Mouse (Mus musculus) limb, embryonic 14.5 days (tissue): ENCODE results near the gene Gabpb1. TPM values are rescaled to one million over a fixed set of nuclear protein-coding genes. Genes with fewer than 3 reads are reported as not detected.
A peak's percentile ranks its signal among the peaks of the same experiment; 100 is the strongest.

Experiments
- ATAC-seq: fragments of 200-750 bp; cut with Nextera tagmentation; 2 replicates; pipeline ENCODE4 v1.8.0; 2017; ENCODE audit warnings: low read depth, moderate number of reproducible peaks, moderate TSS enrichment; ENCODE audit not compliant: low FRiP score
- DNase-seq: peaks from one replicate; pipeline ENCODE4 v3.0.0-alpha.2; 2015; ENCODE audit warnings: low spot score
- H3K27ac ChIP-seq: fragments of 300-500 bp; sonication (generic); replicated peaks from 2 replicates; pipeline ENCODE4 v1.5.1; 2014; ENCODE audit warnings: low read depth, mild to moderate bottlenecking, low read length, moderate library complexity, mixed read lengths
- H3K27me3 ChIP-seq: fragments of 300-500 bp; sonication (generic); 2 replicates; pipeline ENCODE4 v1.6.1; 2014; ENCODE audit warnings: low read length, mixed read lengths; ENCODE audit not compliant: control insufficient read depth, insufficient read depth
- H3K36me3 ChIP-seq: fragments of 300-500 bp; sonication (generic); 2 replicates; pipeline ENCODE4 v1.6.1; 2014; ENCODE audit warnings: mild to moderate bottlenecking, low read length, moderate library complexity, mixed read lengths; ENCODE audit not compliant: control insufficient read depth, insufficient read depth
- H3K4me1 ChIP-seq: fragments of 300-500 bp; sonication (generic); 2 replicates; pipeline ENCODE4 v1.6.1; 2014; ENCODE audit warnings: antibody characterized with exemption, low read length, mixed read lengths; ENCODE audit not compliant: control insufficient read depth, insufficient read depth
- H3K4me2 ChIP-seq: fragments of 300-500 bp; sonication (generic); replicated peaks from 2 replicates; pipeline ENCODE4 v1.6.1; 2014; ENCODE audit warnings: low read depth, mild to moderate bottlenecking, low read length, moderate library complexity; ENCODE audit not compliant: severe bottlenecking
- H3K4me3 ChIP-seq: fragments of 300-500 bp; sonication (generic); replicated peaks from 2 replicates; pipeline ENCODE4 v1.5.1; 2014; ENCODE audit warnings: low read length
- H3K9ac ChIP-seq: fragments of 300-500 bp; sonication (generic); 2 replicates; pipeline ENCODE4 v1.6.1; 2014; ENCODE audit warnings: mild to moderate bottlenecking, low read depth, low read length, moderate library complexity; ENCODE audit not compliant: severe bottlenecking
- H3K9me3 ChIP-seq: fragments of 300-500 bp; sonication (generic); 2 replicates; pipeline ENCODE4 v1.6.1; 2016; ENCODE audit warnings: low read length; ENCODE audit not compliant: control insufficient read depth
- POLR2A ChIP-seq: fragments of 200-500 bp; IDR thresholded peaks from 2 replicates; pipeline ENCODE4 v1.8.0; 2012; ENCODE audit warnings: inconsistent platforms, mild to moderate bottlenecking, moderate library complexity, borderline replicate concordance; ENCODE audit not compliant: insufficient read depth, insufficient read length; ENCODE audit errors: extremely low read depth
- WGBS: fragments of 180-500 bp; shearing (Covaris S2); extraction: QIAGEN DNeasy Blood & Tissue Kit; methylation state at CpG from one replicate; pipeline ENCODE4 v1.1.7; 2014; 5-methylcytosine and 5-hydroxymethylcytosine counted together
- polyA plus RNA-seq, 2 experiments: library from polyadenylated mRNA; depleted of rRNA in 1 of 2; stranded (reverse) in 1 of 2; unstranded in 1 of 2; fragments of >200 nt; fragmentation: Nextera tagmentation in 1 of 2; extraction: Ambion mirVana in 1 of 2; gene quantifications; 2 replicates each; pipeline versions ENCODE4 v1.2.1 to v1.2.3; 2012 to 2014

The Gabpb1 gene
- polyA plus RNA-seq, 2 experiments, result 44.6 to 48.0 TPM

DNA sequence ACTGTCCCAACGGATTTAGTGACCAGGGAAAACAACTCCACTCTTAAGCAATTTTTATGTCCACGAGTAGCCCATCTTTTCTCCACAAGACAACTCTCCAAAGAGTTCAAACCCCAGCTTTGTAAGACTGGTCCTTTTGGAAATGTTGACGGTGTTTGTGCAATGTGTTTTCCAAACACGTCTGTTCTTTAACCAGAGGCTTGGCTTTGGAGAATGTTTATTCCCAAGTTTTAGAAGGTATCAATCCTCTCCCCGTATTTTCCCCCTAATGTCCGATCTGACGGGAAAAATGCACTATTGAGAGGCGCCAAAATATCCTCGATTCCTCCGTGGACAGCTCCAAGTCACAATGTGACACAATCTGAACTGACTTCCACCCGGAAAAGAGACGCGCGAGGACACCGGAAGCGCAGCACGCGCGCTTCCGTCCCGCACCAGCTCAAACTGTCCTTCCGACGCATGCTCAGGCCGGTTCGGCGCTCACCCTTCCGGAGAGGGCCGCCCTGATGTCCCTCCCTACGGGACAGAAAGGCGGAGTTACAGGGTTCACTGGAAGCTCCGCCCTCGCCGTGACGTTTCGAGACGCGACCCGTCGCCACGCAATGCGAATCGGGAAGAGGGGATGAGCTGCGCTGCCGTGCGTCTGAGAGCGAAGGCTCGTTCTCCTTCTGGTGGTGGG lies 30.8 kb upstream of the Gabpb1 start, which contains the start of gene Usp8:
Usp8 (plus strand) TSS at position 570 of the 679 bp plus-strand sequence.
- Histone ChIP-seq H3K9ac (peak within 1 kb of the TSS; percentile 88), H3K4me3 (peak within 1 kb of the TSS; percentile 88)

DNA sequence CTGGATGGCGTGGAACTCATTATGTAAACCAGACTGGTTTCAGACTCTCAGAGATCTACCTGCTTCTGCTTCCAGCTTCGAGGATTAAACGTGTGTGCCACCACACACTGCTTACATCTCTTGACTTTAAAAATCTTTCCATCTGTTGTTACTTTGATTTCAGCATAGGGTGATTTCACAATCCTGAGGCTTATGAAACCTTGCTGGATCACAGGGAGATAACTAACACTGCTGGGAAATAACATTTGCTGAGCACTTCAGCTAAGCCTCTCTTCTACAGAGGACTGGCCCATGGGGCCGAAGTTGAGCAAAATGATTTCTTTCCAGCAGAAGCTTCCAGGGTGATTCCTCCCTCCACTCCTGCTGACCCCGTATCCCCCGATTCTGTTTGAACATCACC lies 19.1 kb upstream of the Gabpb1 start:
- DNase-seq (no peak), ATAC-seq (no peak)
- no peaks in the 10 kb centered on the region for H3K4me1 ChIP-seq
- no peak for TF ChIP-seq POLR2A
- H3K27me3 ChIP-seq, result no peaks in the 10 kb centered on the region
- no peak overlapping the region for H3K9ac ChIP-seq
- no peak overlapping the region for H3K4me3 ChIP-seq
- WGBS, result 79% methylated on average over 6 of the region's 6 CpGs
- no peaks in the 10 kb centered on the region for H3K9me3 ChIP-seq
- H3K36me3 ChIP-seq, result no peaks in the 10 kb centered on the region
- no peak overlapping the region for H3K4me2 ChIP-seq
- H3K27ac ChIP-seq, result no peak overlapping the region

More for the DNA sequence above, 30.8 kb upstream of the Gabpb1 start, which contains the start of gene Usp8:
- no peaks in the 10 kb centered on the region for H3K36me3 ChIP-seq
- peak; percentile 85; the same call in 1 of the 2 replicates for TF ChIP-seq POLR2A
- ATAC-seq (peak; percentile 100), DNase-seq (peak; percentile 97)
- H3K27ac ChIP-seq, result peak within 1 kb of the TSS; percentile 75; the same call in 1 of the 2 replicates
- H3K4me2 ChIP-seq, result peak within 1 kb of the TSS; percentile 64
- H3K9me3 ChIP-seq, result no peaks in the 10 kb centered on the region
- H3K27me3 ChIP-seq, result no peaks in the 10 kb centered on the region
- 3% methylated on average over 46 of the region's 47 CpGs for WGBS
- peaks cover 5% of the 10 kb centered on the region; the same call in 1 of the 2 replicates for H3K4me1 ChIP-seq

GRCm38 (mm10) chr2:126691290-126691689 lies 15.2 kb upstream of the Gabpb1 start:
- ATAC-seq, result no peak
- no peaks in the 10 kb centered on the region for H3K4me1 ChIP-seq
- H3K27me3 ChIP-seq, result no peaks in the 10 kb centered on the region
- TF ChIP-seq POLR2A, result no peak
- H3K9ac ChIP-seq, result no peak overlapping the region
- H3K9me3 ChIP-seq, result no peaks in the 10 kb centered on the region
- no peak overlapping the region for H3K27ac ChIP-seq
- H3K4me3 ChIP-seq, result no peak overlapping the region
- DNase-seq, result no peak
- H3K36me3 ChIP-seq, result no peaks in the 10 kb centered on the region
- H3K4me2 ChIP-seq, result no peak overlapping the region
- WGBS, result 83% methylated on average over 3 of the region's 3 CpGs

DNA sequence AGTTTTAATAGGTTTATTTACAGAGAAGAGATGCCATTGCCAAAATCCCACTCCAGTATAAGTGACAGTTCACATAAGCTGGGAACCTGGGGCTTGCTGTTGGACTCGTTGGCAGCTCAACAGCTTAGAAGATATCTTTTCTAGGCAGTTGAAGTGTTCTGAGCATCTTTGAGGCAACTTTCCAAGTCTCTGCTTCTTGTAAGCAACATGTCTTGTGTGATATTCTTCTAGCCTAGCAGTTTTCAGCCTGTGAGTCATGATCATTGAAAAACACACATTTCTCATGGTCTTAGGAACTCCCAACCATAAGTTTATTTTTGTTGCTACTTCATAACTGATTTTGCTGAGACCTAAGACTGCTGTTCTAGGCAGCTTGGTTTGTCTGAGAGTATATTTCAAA lies 6.8 kb upstream of the Gabpb1 start:
- Histone ChIP-seq H3K27me3 (no peaks in the 10 kb centered on the region), H3K9ac (no peak overlapping the region), H3K9me3 (no peaks in the 10 kb centered on the region), H3K36me3 (peaks cover 13% of the 10 kb centered on the region; the same call in 1 of the 2 replicates), H3K27ac (no peak overlapping the region), H3K4me3 (no peak overlapping the region), H3K4me1 (no peaks in the 10 kb centered on the region), H3K4me2 (no peak overlapping the region)
- 95% methylated on average over 1 of the region's 1 CpGs for WGBS
- DNase-seq, result no peak
- TF ChIP-seq POLR2A, result no peak
- ATAC-seq, result no peak

DNA sequence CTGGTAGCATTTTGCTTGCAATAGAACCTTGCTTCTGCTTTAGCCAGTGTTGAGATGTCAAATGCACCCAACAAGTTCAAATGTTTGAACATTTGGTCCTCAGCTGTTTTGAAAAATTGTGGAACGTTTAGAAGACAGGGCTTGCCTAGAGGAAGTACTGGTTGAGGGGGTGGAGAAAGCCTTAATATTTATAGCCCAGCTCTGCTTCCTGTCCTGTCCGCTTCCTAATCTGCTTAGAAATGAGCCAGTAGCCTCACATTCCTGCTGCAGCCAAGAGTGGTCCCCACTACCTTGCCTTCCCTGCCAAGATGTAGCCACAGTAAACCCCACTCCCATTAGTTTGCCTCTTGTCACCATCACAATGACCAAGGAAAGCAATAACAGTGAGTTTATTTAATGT lies 6.2 kb upstream of the Gabpb1 start:
- Histone ChIP-seq H3K9ac (no peak overlapping the region), H3K27ac (no peak overlapping the region), H3K4me3 (no peak overlapping the region), H3K4me2 (no peak overlapping the region), H3K9me3 (no peaks in the 10 kb centered on the region), H3K27me3 (no peaks in the 10 kb centered on the region), H3K36me3 (peaks cover 13% of the 10 kb centered on the region; the same call in 1 of the 2 replicates), H3K4me1 (no peaks in the 10 kb centered on the region)
- no peak for ATAC-seq
- WGBS, result 54% methylated on average over 2 of the region's 2 CpGs
- no peak for DNase-seq
- no peak for TF ChIP-seq POLR2A
